Mouse (Mus musculus) MEL (cell line): ENCODE measurements around the gene Id1. TPM values are rescaled to one million over a fixed set of nuclear protein-coding genes. Genes with fewer than 3 reads are reported as not detected.

ENCODE experiments used
- DNase-seq: peaks from one replicate; pipeline ENCODE4 v3.0.0; 2011; ENCODE audit warnings: low read depth, low spot score
- H3K27ac ChIP-seq: 2 replicates; pipeline ENCODE4 v1.5.1; 2012; ENCODE audit warnings: low read depth, mild to moderate bottlenecking, control low read depth, low read length, moderate library complexity; ENCODE audit not compliant: control insufficient read depth
- H3K27me3 ChIP-seq, 2 experiments: fragments of 150-350 bp in 1 of 2; sonication (generic) in 1 of 2; 2 replicates each; pipeline ENCODE4 v1.6.1; 2012; ENCODE audit warnings: low read length in 2 of 2, mild to moderate bottlenecking in 2 of 2, improper control_type of control experiment in 1 of 2, moderate library complexity in 1 of 2; ENCODE audit not compliant: insufficient read depth in 2 of 2, control insufficient read depth in 1 of 2
- H3K36me3 ChIP-seq, 2 experiments: 2 replicates each; pipeline ENCODE4 v1.6.1; 2012 to 2014; ENCODE audit warnings: low read length in 2 of 2, improper control_type of control experiment in 1 of 2, inconsistent platforms in 1 of 2, mild to moderate bottlenecking in 1 of 2; ENCODE audit not compliant: insufficient read depth in 2 of 2, control insufficient read depth in 1 of 2
- H3K4me1 ChIP-seq, 2 experiments: fragments of 150-350 bp in 1 of 2; sonication (generic) in 1 of 2; 2 replicates each; pipeline ENCODE4 v1.6.1; 2012; ENCODE audit warnings: low read length in 2 of 2, improper control_type of control experiment in 1 of 2, mild to moderate bottlenecking in 1 of 2; ENCODE audit not compliant: insufficient read depth in 2 of 2, control insufficient read depth in 1 of 2
- H3K4me3 ChIP-seq, 2 experiments: fragments of 150-350 bp in 1 of 2; sonication (generic) in 1 of 2; 2 replicates each; pipeline ENCODE4 v1.5.1; 2012; ENCODE audit warnings: low read depth in 2 of 2, low read length in 2 of 2, mild to moderate bottlenecking in 2 of 2, moderate library complexity in 2 of 2, control low read depth in 1 of 2, improper control_type of control experiment in 1 of 2; ENCODE audit not compliant: control insufficient read depth in 1 of 2, insufficient read depth in 1 of 2
- H3K79me2 ChIP-seq: 2 replicates; pipeline ENCODE4 v1.6.1; 2012; ENCODE audit warnings: mild to moderate bottlenecking, low read length, moderate library complexity; ENCODE audit not compliant: control insufficient read depth, poor library complexity, insufficient read depth
- H3K9ac ChIP-seq: 2 replicates; pipeline ENCODE4 v1.6.1; 2012; ENCODE audit warnings: low read depth, mild to moderate bottlenecking, control low read depth, low read length, moderate library complexity; ENCODE audit not compliant: control insufficient read depth, poor library complexity, severe bottlenecking
- H3K9me3 ChIP-seq: fragments of 150-350 bp; sonication (generic); replicated peaks from 2 replicates; pipeline ENCODE4 v1.6.1; 2012; ENCODE audit warnings: mild to moderate bottlenecking, low read length, improper control_type of control experiment, moderate library complexity; ENCODE audit not compliant: insufficient read depth
- BHLHE40 ChIP-seq: IDR thresholded peaks from 2 replicates; pipeline ENCODE4 v1.6.1; 2012; ENCODE audit warnings: low read depth, mild to moderate bottlenecking, inconsistent platforms, low read length, improper control_type of control experiment, borderline replicate concordance
- CHD2 ChIP-seq: IDR thresholded peaks from 2 replicates; pipeline ENCODE4 v1.6.1; 2011; ENCODE audit warnings: low read length, improper control_type of control experiment
- CTCF ChIP-seq, 3 experiments: IDR thresholded peaks in 2 of 3; conservative IDR thresholded peaks in 1 of 3; 2 replicates each; pipeline ENCODE4 v1.5.1; 2011 to 2012; ENCODE audit warnings: low read length in 3 of 3, low read depth in 2 of 3, mild to moderate bottlenecking in 2 of 3, improper control_type of control experiment in 1 of 3, inconsistent platforms in 1 of 3, mixed read lengths in 1 of 3, moderate library complexity in 1 of 3; ENCODE audit not compliant: control insufficient read depth in 1 of 3, insufficient read depth in 1 of 3, poor library complexity in 1 of 3, severe bottlenecking in 1 of 3
- E2F4 ChIP-seq: IDR thresholded peaks from 2 replicates; pipeline ENCODE4 v1.6.1; 2011; ENCODE audit warnings: low read depth, low read length, improper control_type of control experiment, borderline replicate concordance
- ELF1 ChIP-seq: IDR thresholded peaks from 2 replicates; pipeline ENCODE4 v1.6.1; 2014; ENCODE audit warnings: low read depth, mild to moderate bottlenecking, inconsistent platforms, low read length, improper control_type of control experiment, moderate library complexity
- EP300 ChIP-seq, 2 experiments: IDR thresholded peaks; 2 replicates each; pipeline ENCODE4 v1.6.1; 2011; ENCODE audit warnings: improper control_type of control experiment in 2 of 2, low read length in 2 of 2, low read depth in 1 of 2, mild to moderate bottlenecking in 1 of 2
- ETS1 ChIP-seq: IDR thresholded peaks from 2 replicates; pipeline ENCODE4 v1.6.1; 2012; ENCODE audit warnings: low read depth, mild to moderate bottlenecking, inconsistent platforms, low read length, improper control_type of control experiment, moderate library complexity
- GATA1 ChIP-seq: IDR thresholded peaks from 2 replicates; pipeline ENCODE4 v1.6.1; 2011; ENCODE audit warnings: low read depth, low read length, improper control_type of control experiment
- HCFC1 ChIP-seq: IDR thresholded peaks from 2 replicates; pipeline ENCODE4 v1.6.1; 2012; ENCODE audit warnings: low read depth, mild to moderate bottlenecking, inconsistent platforms, low read length, improper control_type of control experiment, moderate library complexity
- JUND ChIP-seq: IDR thresholded peaks from 2 replicates; pipeline ENCODE4 v1.6.1; 2011; ENCODE audit warnings: low read depth, mild to moderate bottlenecking, improper control_type of control experiment, low read length
- KAT2A ChIP-seq: conservative IDR thresholded peaks from 2 replicates; pipeline ENCODE4 v1.6.1; 2012; ENCODE audit warnings: low read depth, low read length, improper control_type of control experiment, inconsistent platforms
- MAFK ChIP-seq: IDR thresholded peaks from 2 replicates; pipeline ENCODE4 v1.6.1; 2011; ENCODE audit warnings: low read depth, mild to moderate bottlenecking, low read length, improper control_type of control experiment, borderline replicate concordance
- MAX ChIP-seq: IDR thresholded peaks from 2 replicates; pipeline ENCODE4 v1.6.1; 2011; ENCODE audit warnings: low read length, improper control_type of control experiment
- MAZ ChIP-seq: IDR thresholded peaks from 2 replicates; pipeline ENCODE4 v1.6.1; 2012; ENCODE audit warnings: low read depth, mild to moderate bottlenecking, inconsistent platforms, low read length, improper control_type of control experiment
- MXI1 ChIP-seq: IDR thresholded peaks from 2 replicates; pipeline ENCODE4 v1.6.1; 2011; ENCODE audit warnings: mild to moderate bottlenecking, low read depth, low read length, improper control_type of control experiment
- MYB ChIP-seq: IDR thresholded peaks from 2 replicates; pipeline ENCODE4 v1.6.1; 2011; ENCODE audit warnings: mild to moderate bottlenecking, low read depth, low read length, improper control_type of control experiment
- MYC ChIP-seq: IDR thresholded peaks from 2 replicates; pipeline ENCODE4 v1.6.1; 2011; ENCODE audit warnings: low read depth, mild to moderate bottlenecking, low read length, improper control_type of control experiment, moderate library complexity
- NELFE ChIP-seq: IDR thresholded peaks from 2 replicates; pipeline ENCODE4 v1.6.1; 2011; ENCODE audit warnings: low read depth, low read length, improper control_type of control experiment
- POLR2A ChIP-seq, 2 experiments: IDR thresholded peaks; 2 replicates each; pipeline ENCODE4 v1.6.1; 2011 to 2012; ENCODE audit warnings: low read length in 2 of 2, mild to moderate bottlenecking in 2 of 2, control low read depth in 1 of 2, improper control_type of control experiment in 1 of 2, low read depth in 1 of 2, moderate library complexity in 1 of 2; ENCODE audit not compliant: control insufficient read depth in 1 of 2, insufficient read depth in 1 of 2, poor library complexity in 1 of 2
- POLR2AphosphoS5 ChIP-seq: IDR thresholded peaks from 2 replicates; pipeline ENCODE4 v1.6.1; 2012; ENCODE audit warnings: low read depth, borderline replicate concordance, mild to moderate bottlenecking, inconsistent platforms, low read length, moderate library complexity, mixed read lengths
- RCOR1 ChIP-seq: IDR thresholded peaks from 2 replicates; pipeline ENCODE4 v1.6.1; 2012; ENCODE audit warnings: low read depth, mild to moderate bottlenecking, inconsistent platforms, low read length, improper control_type of control experiment
- SIN3A ChIP-seq: IDR thresholded peaks from 2 replicates; pipeline ENCODE4 v1.6.1; 2012; ENCODE audit warnings: low read length, improper control_type of control experiment, inconsistent platforms
- TAL1 ChIP-seq: IDR thresholded peaks from 2 replicates; pipeline ENCODE4 v1.6.1; 2012; ENCODE audit warnings: mild to moderate bottlenecking, inconsistent platforms, low read length, moderate library complexity, mixed read lengths
- TCF12 ChIP-seq: IDR thresholded peaks from 2 replicates; pipeline ENCODE4 v1.6.1; 2014; ENCODE audit warnings: low read depth, mild to moderate bottlenecking, inconsistent platforms, low read length, improper control_type of control experiment, moderate library complexity
- USF2 ChIP-seq, 2 experiments: IDR thresholded peaks; 2 replicates each; pipeline ENCODE4 v1.6.1; 2011 to 2012; ENCODE audit warnings: improper control_type of control experiment in 2 of 2, low read length in 2 of 2, borderline replicate concordance in 1 of 2, inconsistent platforms in 1 of 2, low read depth in 1 of 2, mild to moderate bottlenecking in 1 of 2; ENCODE audit not compliant: insufficient read depth in 1 of 2
- ZC3H11A ChIP-seq: IDR thresholded peaks from 2 replicates; pipeline ENCODE4 v1.6.1; 2012; ENCODE audit warnings: low read depth, mild to moderate bottlenecking, inconsistent platforms, low read length, improper control_type of control experiment
- ZKSCAN1 ChIP-seq: IDR thresholded peaks from 2 replicates; pipeline ENCODE4 v1.6.1; 2012; ENCODE audit warnings: low read depth, mild to moderate bottlenecking, inconsistent platforms, low read length, improper control_type of control experiment, moderate library complexity
- ZNF384 ChIP-seq: IDR thresholded peaks from 2 replicates; pipeline ENCODE4 v1.6.1; 2012; ENCODE audit warnings: low read depth, mild to moderate bottlenecking, inconsistent platforms, low read length, improper control_type of control experiment
- polyA plus RNA-seq, 2 experiments: library from polyadenylated mRNA; stranded (reverse) in 1 of 2; unstranded in 1 of 2; fragments of >175 nt in 1 of 2; fragments of >200 nt in 1 of 2; gene quantifications; 2 replicates each; pipeline versions ENCODE4 v1.2.1 to v1.2.4; 2012; ENCODE audit warnings: low replicate concordance in 2 of 2, low read depth in 1 of 2; ENCODE audit not compliant: insufficient read length in 2 of 2, insufficient read depth in 1 of 2, missing spikeins in 1 of 2
- total RNA-seq: library from RNA; depleted of rRNA; stranded (reverse); fragments of 300-350 nt; gene quantifications from 2 replicates; pipeline ENCODE4 v1.2.3, GENCODE M21; 2012

Id1 gene
- total and polyA plus RNA-seq, 3 experiments, result 102 to 486 TPM; not detected in 1

- TF ChIP-seq GATA1 (no peak), CHD2 (no peak), KAT2A (no peak; the same call in 1 of the 2 replicates), MYB (no peak), BHLHE40 (0 out of 2 replicates have a peak, but pooled peaks have one; percentile 16), CTCF (IDR thresholded peaks at IDR 0.05 in 2 of 3, conservative IDR thresholded peaks at IDR 0.05 in 1 of 3; ENCODE audit: control insufficient read depth in 1 of 3, insufficient read depth in 1 of 3, low read depth in 2 of 3, low read length in 3 of 3, poor library complexity in 1 of 3, severe bottlenecking in 1 of 3) (peak; percentile 81 to 91 (median 91))
These were observed 39.4 kb upstream of the Id1 start (continued) for GRCm38 (mm10) chr2:152696476-152697164.

GRCm38 (mm10) chr2:152700138-152700537 lies 35.9 kb upstream of the Id1 start:
- DNase-seq, result no peak
- Histone ChIP-seq H3K36me3 (peaks cover 0 to 16% of the 10 kb centered on the region in 2 experiments; a peak in 2 of 4 replicates), H3K27ac (no peak overlapping the region), H3K27me3 (no peaks in the 10 kb centered on the region), H3K79me2 (no peaks in the 10 kb centered on the region; the same call in 1 of the 2 replicates), H3K4me1 (no peaks in the 10 kb centered on the region), H3K9me3 (no peaks in the 10 kb centered on the region), H3K9ac (no peak overlapping the region), H3K4me3 (no peak overlapping the region)
- TF ChIP-seq KAT2A, result no peak
- no peak for TF ChIP-seq MAZ
- no peak for TF ChIP-seq RCOR1
- no peak for TF ChIP-seq ELF1
- TF ChIP-seq POLR2AphosphoS5, result no peak
- TF ChIP-seq NELFE, result no peak
- TF ChIP-seq MYB, result no peak
- TF ChIP-seq ETS1, result no peak
- TF ChIP-seq E2F4, result no peak
- no peak for TF ChIP-seq MXI1
- no peak for TF ChIP-seq MAX
- TF ChIP-seq MYC, result no peak

GRCm38 (mm10) chr2:152700725-152701124 lies 35.3 kb upstream of the Id1 start:
- H3K36me3 ChIP-seq, result peaks cover 0 to 16% of the 10 kb centered on the region in 2 experiments; a peak in 2 of 4 replicates
- DNase-seq, result no peak

More at GRCm38 (mm10) chr2:152700725-152701124, 35.3 kb upstream of the Id1 start:
- H3K27me3 ChIP-seq, result no peaks in the 10 kb centered on the region
- H3K9me3 ChIP-seq, result no peaks in the 10 kb centered on the region
- no peak overlapping the region for H3K4me3 ChIP-seq
- H3K9ac ChIP-seq, result no peak overlapping the region
- no peaks in the 10 kb centered on the region for H3K4me1 ChIP-seq
- H3K79me2 ChIP-seq, result no peaks in the 10 kb centered on the region; the same call in 1 of the 2 replicates
- TF ChIP-seq MYC, result no peak
- TF ChIP-seq ZKSCAN1, result no peak
- no peak for TF ChIP-seq CTCF (IDR thresholded peaks at IDR 0.05 in 2 of 3, conservative IDR thresholded peaks at IDR 0.05 in 1 of 3; ENCODE audit: control insufficient read depth in 1 of 3, insufficient read depth in 1 of 3, low read depth in 2 of 3, low read length in 3 of 3, poor library complexity in 1 of 3, severe bottlenecking in 1 of 3)
- no peak for TF ChIP-seq USF2 (IDR thresholded peaks at IDR 0.05; ENCODE audit: borderline replicate concordance in 1 of 2, insufficient read depth in 1 of 2, low read depth in 1 of 2, low read length in 2 of 2)
- no peak for TF ChIP-seq MAFK
- TF ChIP-seq CHD2, result no peak
- no peak for TF ChIP-seq ZNF384
- TF ChIP-seq HCFC1, result no peak
- TF ChIP-seq ZC3H11A, result no peak
- no peak for TF ChIP-seq MAX
- no peak for TF ChIP-seq TAL1
- TF ChIP-seq ELF1, result no peak
- TF ChIP-seq EP300 (IDR thresholded peaks at IDR 0.05; ENCODE audit: low read depth in 1 of 2, low read length in 2 of 2), result no peak
- no peak for TF ChIP-seq JUND
- TF ChIP-seq POLR2A (IDR thresholded peaks at IDR 0.05; ENCODE audit: control insufficient read depth in 1 of 2, insufficient read depth in 1 of 2, low read depth in 1 of 2, low read length in 2 of 2, poor library complexity in 1 of 2), result no peak
- TF ChIP-seq ETS1, result no peak
- no peak for TF ChIP-seq SIN3A
- TF ChIP-seq MYB, result no peak
- no peak for TF ChIP-seq TCF12
- TF ChIP-seq, all 39 proteins: peak for 0
- no peak overlapping the region for H3K27ac ChIP-seq
